Mouse (Mus musculus) limb, embryonic 14.5 days (tissue): Measurements from ENCODE around the gene Olfr172. TPM values are rescaled to one million over a fixed set of nuclear protein-coding genes. Genes with fewer than 3 reads are reported as not detected.
A peak's percentile ranks its signal among the peaks of the same experiment; 100 is the strongest.

Experiments
- ATAC-seq: fragments of 200-750 bp; cut with Nextera tagmentation; 2 replicates; pipeline ENCODE4 v1.8.0; 2017; ENCODE audit warnings: low read depth, moderate number of reproducible peaks, moderate TSS enrichment; ENCODE audit not compliant: low FRiP score
- DNase-seq: peaks from one replicate; pipeline ENCODE4 v3.0.0-alpha.2; 2015; ENCODE audit warnings: low spot score
- H3K27ac ChIP-seq: fragments of 300-500 bp; sonication (generic); replicated peaks from 2 replicates; pipeline ENCODE4 v1.5.1; 2014; ENCODE audit warnings: low read depth, mild to moderate bottlenecking, low read length, moderate library complexity, mixed read lengths
- H3K27me3 ChIP-seq: fragments of 300-500 bp; sonication (generic); 2 replicates; pipeline ENCODE4 v1.6.1; 2014; ENCODE audit warnings: low read length, mixed read lengths; ENCODE audit not compliant: control insufficient read depth, insufficient read depth
- H3K36me3 ChIP-seq: fragments of 300-500 bp; sonication (generic); 2 replicates; pipeline ENCODE4 v1.6.1; 2014; ENCODE audit warnings: mild to moderate bottlenecking, low read length, moderate library complexity, mixed read lengths; ENCODE audit not compliant: control insufficient read depth, insufficient read depth
- H3K4me1 ChIP-seq: fragments of 300-500 bp; sonication (generic); 2 replicates; pipeline ENCODE4 v1.6.1; 2014; ENCODE audit warnings: antibody characterized with exemption, low read length, mixed read lengths; ENCODE audit not compliant: control insufficient read depth, insufficient read depth
- H3K4me2 ChIP-seq: fragments of 300-500 bp; sonication (generic); replicated peaks from 2 replicates; pipeline ENCODE4 v1.6.1; 2014; ENCODE audit warnings: low read depth, mild to moderate bottlenecking, low read length, moderate library complexity; ENCODE audit not compliant: severe bottlenecking
- H3K4me3 ChIP-seq: fragments of 300-500 bp; sonication (generic); replicated peaks from 2 replicates; pipeline ENCODE4 v1.5.1; 2014; ENCODE audit warnings: low read length
- H3K9ac ChIP-seq: fragments of 300-500 bp; sonication (generic); 2 replicates; pipeline ENCODE4 v1.6.1; 2014; ENCODE audit warnings: mild to moderate bottlenecking, low read depth, low read length, moderate library complexity; ENCODE audit not compliant: severe bottlenecking
- H3K9me3 ChIP-seq: fragments of 300-500 bp; sonication (generic); 2 replicates; pipeline ENCODE4 v1.6.1; 2016; ENCODE audit warnings: low read length; ENCODE audit not compliant: control insufficient read depth
- POLR2A ChIP-seq: fragments of 200-500 bp; IDR thresholded peaks from 2 replicates; pipeline ENCODE4 v1.8.0; 2012; ENCODE audit warnings: inconsistent platforms, mild to moderate bottlenecking, moderate library complexity, borderline replicate concordance; ENCODE audit not compliant: insufficient read depth, insufficient read length; ENCODE audit errors: extremely low read depth
- WGBS: fragments of 180-500 bp; shearing (Covaris S2); extraction: QIAGEN DNeasy Blood & Tissue Kit; methylation state at CpG from one replicate; pipeline ENCODE4 v1.1.7; 2014; 5-methylcytosine and 5-hydroxymethylcytosine counted together
- polyA plus RNA-seq, 2 experiments: library from polyadenylated mRNA; depleted of rRNA in 1 of 2; stranded (reverse) in 1 of 2; unstranded in 1 of 2; fragments of >200 nt; fragmentation: Nextera tagmentation in 1 of 2; extraction: Ambion mirVana in 1 of 2; gene quantifications; 2 replicates each; pipeline versions ENCODE4 v1.2.1 to v1.2.3; 2012 to 2014

The Olfr172 gene
- polyA plus RNA-seq, 2 experiments, result not detected

DNA sequence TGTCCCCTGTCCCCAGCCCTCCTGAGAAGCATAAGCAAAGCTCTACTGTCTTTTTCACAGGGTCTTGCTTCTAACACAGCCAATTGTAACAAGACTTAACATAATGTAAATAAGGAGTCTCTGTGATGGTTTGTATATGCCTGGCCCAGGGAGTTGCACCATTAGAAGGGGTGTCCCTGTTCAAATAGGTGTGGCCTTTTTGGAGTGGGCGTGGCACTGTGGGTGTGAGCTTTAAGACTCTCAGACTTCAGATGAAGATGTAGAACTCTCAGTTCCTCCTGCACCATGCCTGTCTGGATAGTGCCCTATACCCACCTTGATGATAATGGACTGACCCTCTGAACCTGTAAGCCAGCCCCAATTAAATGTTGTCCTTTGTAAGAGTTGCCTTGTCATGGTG is 24.2 kb downstream of the Olfr172 start:
- H3K9me3 ChIP-seq, result no peaks in the 10 kb centered on the region
- H3K4me1 ChIP-seq, result no peaks in the 10 kb centered on the region
- WGBS, result 95% methylated on average over 1 of the region's 1 CpGs
- TF ChIP-seq POLR2A, result no peak
- no peak overlapping the region for H3K9ac ChIP-seq
- ATAC-seq (no peak), DNase-seq (no peak)
- H3K4me3 ChIP-seq, result no peak overlapping the region
- peaks cover 21% of the 10 kb centered on the region for H3K36me3 ChIP-seq
- H3K4me2 ChIP-seq, result no peak overlapping the region
- H3K27ac ChIP-seq, result no peak overlapping the region
- H3K27me3 ChIP-seq, result no peaks in the 10 kb centered on the region

GRCm38 (mm10) chr16:58738205-58738604 is 24.8 kb downstream of the Olfr172 start:
- no peak for TF ChIP-seq POLR2A
- 78% methylated on average over 4 of the region's 4 CpGs for WGBS

DNA sequence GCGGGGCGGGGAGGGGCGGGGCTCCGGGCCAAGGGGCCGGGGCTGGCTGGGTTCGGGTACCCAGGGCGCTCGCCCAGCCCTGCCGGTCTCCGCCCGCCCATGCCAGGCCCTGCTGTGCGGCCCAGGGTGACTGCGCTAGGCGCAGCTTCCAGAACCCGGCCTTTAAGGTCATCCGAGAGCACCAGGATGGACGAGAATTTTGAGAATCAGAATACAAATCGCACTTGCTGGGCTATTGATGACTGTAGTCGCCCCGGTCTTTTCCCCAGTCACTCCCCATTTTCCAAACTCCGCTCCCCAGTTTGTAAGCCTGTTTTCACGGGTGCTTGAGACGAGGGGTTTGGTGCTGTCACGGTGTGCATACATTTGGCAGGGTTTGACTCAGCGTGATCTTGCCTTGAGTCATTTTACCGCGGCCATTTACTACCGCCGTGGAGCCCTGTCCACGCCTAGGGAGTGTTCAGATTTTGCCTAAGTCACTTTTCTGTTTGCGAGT is 34.8 kb downstream of the Olfr172 start:
- peaks cover 34% of the 10 kb centered on the region for H3K36me3 ChIP-seq
- H3K4me3 ChIP-seq, result peak overlapping the region; percentile 70
- DNase-seq (no peak), ATAC-seq (peak; percentile 85)
- peak overlapping the region; percentile 81 for H3K27ac ChIP-seq
- peak overlapping the region; percentile 54 for H3K4me2 ChIP-seq
- no peaks in the 10 kb centered on the region for H3K4me1 ChIP-seq
- H3K9ac ChIP-seq, result peak overlapping the region; percentile 72
- no peak for TF ChIP-seq POLR2A
- no peaks in the 10 kb centered on the region for H3K9me3 ChIP-seq
- under 1% methylated on average over 19 of the region's 31 CpGs for WGBS
- no peaks in the 10 kb centered on the region for H3K27me3 ChIP-seq

More at GRCm38 (mm10) chr16:58738205-58738604, 24.8 kb downstream of the Olfr172 start:
- Histone ChIP-seq H3K4me3 (no peak overlapping the region), H3K36me3 (peaks cover 27% of the 10 kb centered on the region), H3K9me3 (no peaks in the 10 kb centered on the region), H3K27me3 (no peaks in the 10 kb centered on the region), H3K27ac (no peak overlapping the region), H3K4me1 (no peaks in the 10 kb centered on the region), H3K9ac (no peak overlapping the region), H3K4me2 (no peak overlapping the region)
- ATAC-seq (no peak), DNase-seq (no peak)

DNA sequence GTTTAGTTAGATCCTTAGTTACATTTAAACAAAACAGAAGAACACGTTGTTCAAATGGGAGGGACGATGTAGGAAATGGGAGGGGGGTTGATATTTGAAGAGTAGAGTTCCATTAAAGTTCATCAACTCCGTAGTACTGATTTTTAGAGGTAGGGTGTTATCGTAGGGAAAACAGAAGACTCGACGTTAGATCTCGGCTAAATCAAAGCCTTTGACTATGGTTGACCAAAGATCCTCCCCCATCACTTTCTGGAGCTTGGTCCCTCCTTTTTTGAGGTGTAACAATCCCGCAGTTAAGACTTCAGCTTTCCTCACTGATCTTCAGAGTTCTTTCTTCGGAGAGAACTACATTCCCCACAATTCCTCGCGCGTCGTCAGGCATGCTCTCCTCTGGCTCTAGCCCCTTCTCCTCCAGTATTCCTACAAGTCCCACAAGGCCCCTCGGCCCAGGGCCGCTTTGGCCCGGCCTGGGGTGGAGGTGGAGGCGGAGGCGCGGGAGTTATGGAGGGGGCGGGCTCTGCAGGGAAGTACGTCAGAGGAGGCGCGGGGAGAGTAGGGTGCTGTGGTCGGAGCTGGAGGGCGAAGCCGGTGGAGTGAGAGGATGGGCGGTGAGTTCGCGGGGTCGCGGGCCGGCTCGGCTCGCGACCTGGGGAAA is 35.4 kb downstream of the Olfr172 start, which contains the start of gene Cldnd1:
Gene Cldnd1, plus strand, starts transcription at position 434 of the 655 bp plus-strand sequence.
- H3K36me3 ChIP-seq, result peaks cover 28% of the 10 kb centered on the region
- peak within 1 kb of the TSS; percentile 72 for H3K9ac ChIP-seq
- peak within 1 kb of the TSS; percentile 70 for H3K4me3 ChIP-seq
- H3K27me3 ChIP-seq, result no peaks in the 10 kb centered on the region
- ATAC-seq, result peak; percentile 100
- peak within 1 kb of the TSS; percentile 54 for H3K4me2 ChIP-seq
- WGBS, result 3% methylated on average over 25 of the region's 35 CpGs
- H3K9me3 ChIP-seq, result no peaks in the 10 kb centered on the region
- peak within 1 kb of the TSS; percentile 81 for H3K27ac ChIP-seq
- no peak for TF ChIP-seq POLR2A
- peak; percentile 98 for DNase-seq
- no peaks in the 10 kb centered on the region for H3K4me1 ChIP-seq

- WGBS, result 78% methylated on average over 11 of the region's 11 CpGs
- no peak for TF ChIP-seq POLR2A
- H3K4me3 ChIP-seq, result peak overlapping the region; percentile 70
These were observed 36.1 kb downstream of the Olfr172 start for GRCm38 (mm10) chr16:58726680-58727476.

More at GRCm38 (mm10) chr16:58726680-58727476, 36.1 kb downstream of the Olfr172 start:
- ATAC-seq (no peak), DNase-seq (no peak)
- H3K4me1 ChIP-seq, result no peaks in the 10 kb centered on the region
- H3K36me3 ChIP-seq, result peaks cover 20% of the 10 kb centered on the region
- H3K27me3 ChIP-seq, result no peaks in the 10 kb centered on the region
- H3K9me3 ChIP-seq, result no peaks in the 10 kb centered on the region
- H3K9ac ChIP-seq, result no peak overlapping the region; the same call in 1 of the 2 replicates
- peak overlapping the region; percentile 40 for H3K4me2 ChIP-seq
- no peak overlapping the region for H3K27ac ChIP-seq
